Comparison of ENCODE assay signal across 25 mouse cellular contexts in the genomic region with DNA sequence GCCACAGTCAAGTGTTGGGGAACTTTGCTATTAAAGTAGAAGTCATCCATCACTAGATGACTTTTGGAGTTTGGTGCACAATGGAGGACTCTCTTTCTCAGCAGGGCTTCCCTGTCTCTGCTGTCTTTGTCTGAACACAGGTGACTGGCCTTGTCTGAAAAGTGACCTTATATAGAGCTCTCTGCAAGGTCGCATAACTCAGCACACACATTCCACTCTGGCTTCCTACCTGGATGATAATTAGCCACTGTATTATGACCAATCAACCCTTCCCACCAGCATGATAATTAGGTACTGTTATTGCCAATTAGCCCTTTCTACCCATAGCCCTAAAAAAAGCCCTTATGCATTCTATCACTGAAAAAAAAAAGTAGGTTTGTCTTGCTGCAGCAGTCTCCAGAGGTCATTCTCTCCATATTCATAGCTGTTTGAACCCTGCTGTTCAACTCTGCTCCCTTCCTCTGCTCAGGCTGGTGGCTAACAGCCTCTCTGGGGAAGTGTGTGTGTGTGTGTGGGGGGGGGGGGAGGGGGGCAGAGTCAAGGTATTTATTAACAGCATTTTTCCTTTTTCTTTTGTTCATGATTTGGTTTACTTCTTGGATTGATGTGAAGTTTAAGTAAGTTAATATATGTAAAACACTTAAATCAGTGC.
DNase-seq lines count a peak whose midpoint lies in the region; ATAC-seq and TF ChIP-seq lines count a peak whose summit lies in the region.
"Had no signal": no experiment of that assay in that cellular context is flagged by ENCODE, and none has a peak within 500 bp of the region (broad histone marks: within the 10 kb centered on the region; RNA-seq: fewer than 3 reads in every experiment).

No protein-coding gene starts in this region.

- ATAC-seq in kidney, embryonic 15.5 days (replicated peaks; ENCODE audit: low FRiP score) = no peak
- ATAC-seq in neural tube, embryonic 13.5 days (ENCODE audit: low read depth) = peak; percentile 79
- ATAC-seq: forebrain, embryonic 16.5 days; intestine, embryonic 16.5 days had no signal

- no peak overlapping the region for H3K9ac ChIP-seq in kidney, embryonic 15.5 days
- no peak overlapping the region for H3K9ac ChIP-seq in neural tube, embryonic 13.5 days
- H3K9ac ChIP-seq: embryonic facial prominence, embryonic 15.5 days; forebrain, embryonic 12.5 days; heart, embryonic 15.5 days; hindbrain, embryonic 15.5 days had no signal

- peak; percentile 10 for DNase-seq in kidney, adult 2 months
- DNase-seq in neural tube, embryonic 10.5 days (ENCODE audit: extremely low spot score, low spot score) = no peak
- DNase-seq in brain, embryonic 14.5 days (ENCODE audit: low read depth) = peak; percentile 21
- DNase-seq in MN1 (ENCODE audit: low spot score) = no peak
- no peak for DNase-seq in gastrocnemius, postnatal 10 days
- DNase-seq: adrenal gland, adult 2 months; adrenal gland, postnatal 25 days; cerebellum, adult 2 months; cerebellum, postnatal 10 days; embryo, embryonic 11 days; gastrocnemius, adult 2 months; heart, adult 18-20 months; heart, postnatal 14 days had no signal

- H3K27ac ChIP-seq in kidney, adult 2 months (ENCODE audit: insufficient read depth, low read depth, low read length) = no peak overlapping the region
- no peak overlapping the region for H3K27ac ChIP-seq in kidney, embryonic 15.5 days
- no peak overlapping the region for H3K27ac ChIP-seq in neural tube, embryonic 13.5 days (replicated peaks)
- H3K27ac ChIP-seq: embryonic facial prominence, embryonic 15.5 days; forebrain, embryonic 12.5 days; gastrocnemius, adult 2 months; heart, embryonic 15.5 days; hindbrain, embryonic 15.5 days had no signal

- H3K36me3 ChIP-seq in kidney, adult 2 months (ENCODE audit: control insufficient read depth, insufficient read depth, low read length) = no peaks in the 10 kb centered on the region
- H3K36me3 ChIP-seq in kidney, embryonic 15.5 days = no peaks in the 10 kb centered on the region
- no peaks in the 10 kb centered on the region for H3K36me3 ChIP-seq in neural tube, embryonic 13.5 days
- H3K36me3 ChIP-seq: embryonic facial prominence, embryonic 15.5 days; forebrain, embryonic 12.5 days; G1E; heart, embryonic 15.5 days; hindbrain, embryonic 15.5 days had no signal

- no peaks in the 10 kb centered on the region for H3K4me1 ChIP-seq in kidney, adult 2 months (ENCODE audit: control insufficient read depth, insufficient read depth, low read length)
- H3K4me1 ChIP-seq in kidney, embryonic 15.5 days = no peaks in the 10 kb centered on the region
- no peaks in the 10 kb centered on the region for H3K4me1 ChIP-seq in neural tube, embryonic 13.5 days (replicated peaks)
- H3K4me1 ChIP-seq: embryonic facial prominence, embryonic 15.5 days; forebrain, embryonic 12.5 days; heart, embryonic 15.5 days; hindbrain, embryonic 15.5 days had no signal

- no peak for TF ChIP-seq POLR2A in kidney, adult 2 months (IDR thresholded peaks at IDR 0.05; ENCODE audit: low read depth, low read length)
- no peak for TF ChIP-seq POLR2A in brain, embryonic 14.5 days (IDR thresholded peaks at IDR 0.05; ENCODE audit: borderline replicate concordance, extremely low read depth, insufficient read depth, insufficient read length, poor library complexity, severe bottlenecking)

- H3K27me3 ChIP-seq in kidney, adult 2 months (replicated peaks; ENCODE audit: control insufficient read depth, insufficient read depth, low read length) = no peaks in the 10 kb centered on the region
- H3K27me3 ChIP-seq in kidney, embryonic 15.5 days = no peaks in the 10 kb centered on the region
- H3K27me3 ChIP-seq in neural tube, embryonic 13.5 days = no peaks in the 10 kb centered on the region
- H3K27me3 ChIP-seq: CH12.LX; embryonic facial prominence, embryonic 15.5 days; forebrain, embryonic 12.5 days; heart, embryonic 15.5 days; hindbrain, embryonic 15.5 days had no signal

- H3K9me3 ChIP-seq in kidney, embryonic 15.5 days (replicated peaks) = no peaks in the 10 kb centered on the region
- no peaks in the 10 kb centered on the region for H3K9me3 ChIP-seq in neural tube, embryonic 13.5 days
- H3K9me3 ChIP-seq: embryonic facial prominence, embryonic 15.5 days; forebrain, embryonic 12.5 days; G1E; heart, embryonic 15.5 days; hindbrain, embryonic 15.5 days had no signal

- 47% methylated on average over 1 of the region's 1 CpGs for WGBS in kidney, adult 2 months
- 71% methylated on average over 1 of the region's 1 CpGs for WGBS in kidney, embryonic 15.5 days
- WGBS in neural tube, embryonic 13.5 days = 70% methylated on average over 1 of the region's 1 CpGs

- no peak overlapping the region for H3K4me3 ChIP-seq in kidney, adult 2 months (ENCODE audit: insufficient read depth, low read depth, low read length)
- H3K4me3 ChIP-seq in kidney, embryonic 15.5 days (replicated peaks) = no peak overlapping the region
- no peak overlapping the region for H3K4me3 ChIP-seq in neural tube, embryonic 13.5 days
- H3K4me3 ChIP-seq: embryonic facial prominence, embryonic 15.5 days; erythroblast, embryonic 14.5 days; forebrain, embryonic 12.5 days; gastrocnemius, adult 2 months; heart, embryonic 15.5 days; hindbrain, embryonic 15.5 days had no signal

- no peak for TF ChIP-seq CTCF in kidney, adult 2 months (conservative IDR thresholded peaks at IDR 0.05; ENCODE audit: insufficient read depth, insufficient read length, low read depth, low read length)
- no peak for TF ChIP-seq CTCF in brain, embryonic 14.5 days (IDR thresholded peaks at IDR 0.05; ENCODE audit: borderline replicate concordance, extremely low read depth, insufficient read depth, insufficient read length)

- H3K4me2 ChIP-seq in kidney, embryonic 15.5 days = no peak overlapping the region
- H3K4me2 ChIP-seq in neural tube, embryonic 13.5 days = no peak overlapping the region
- H3K4me2 ChIP-seq: embryonic facial prominence, embryonic 15.5 days; forebrain, embryonic 12.5 days; heart, embryonic 11.5 days; heart, embryonic 15.5 days; hindbrain, embryonic 15.5 days had no signal

Comparison
In these comparisons a context has a peak if more than half of its experiments do, and no peak if none do; other contexts are left out.
1. DNase-seq: peak in kidney, adult 2 months (single experiment) and brain, embryonic 14.5 days (single experiment); none in neural tube, embryonic 10.5 days (single experiment), MN1 (single experiment) and gastrocnemius, postnatal 10 days (single experiment).